Mouse (Mus musculus): ENCODE results near the gene Rasgef1a. TPM values are rescaled to one million over a fixed set of nuclear protein-coding genes. Genes with fewer than 3 reads are reported as not detected.

Gene Rasgef1a
- polyA plus RNA-seq, 1 experiment: 0.02 TPM

DNA sequence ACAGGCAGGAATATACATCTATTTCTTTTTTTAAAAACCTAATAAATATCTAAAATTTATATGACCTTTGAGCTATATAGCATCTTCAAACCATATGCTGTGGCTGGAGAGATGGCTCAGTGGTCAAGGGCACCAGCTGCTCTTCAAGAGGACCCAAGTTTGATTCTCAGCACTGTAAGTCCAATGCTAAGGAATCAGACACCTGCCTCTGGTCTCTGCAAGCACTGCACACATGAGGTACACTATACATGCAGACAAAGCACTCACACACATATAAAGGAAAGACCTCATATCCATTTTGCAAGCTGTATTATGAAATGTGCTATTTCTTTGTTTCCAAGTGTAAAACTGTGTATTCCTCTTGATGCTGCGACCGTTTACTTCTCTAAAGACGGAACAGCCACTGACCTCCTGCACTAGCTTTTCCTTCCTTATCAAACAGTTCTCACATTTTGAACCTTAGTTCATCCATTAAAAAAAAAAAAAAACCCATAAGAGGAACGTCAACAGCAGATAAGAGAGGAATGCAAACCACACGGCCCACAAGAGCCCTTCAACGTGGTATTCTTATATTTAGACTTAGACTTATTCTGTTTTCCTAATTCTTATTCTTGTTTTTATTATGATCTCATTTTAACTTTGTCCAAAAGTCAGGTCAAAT, 116.7 kb downstream of the Rasgef1a start:
- no peak overlapping the region for H3K4me3 ChIP-seq (ENCODE audit: control insufficient read depth, low read depth, low read length)
- no peaks in the 10 kb centered on the region for H3K4me1 ChIP-seq (ENCODE audit: control insufficient read depth, insufficient read depth, low read length)
- peaks cover 2% of the 10 kb centered on the region for H3K36me3 ChIP-seq (ENCODE audit: control insufficient read depth, insufficient read depth, low read length)
- H3K27ac ChIP-seq (ENCODE audit: control insufficient read depth, insufficient read depth, low read depth, low read length): no peak overlapping the region
- no peaks in the 10 kb centered on the region for H3K27me3 ChIP-seq (ENCODE audit: control insufficient read depth, insufficient read depth, low read length)
- TF ChIP-seq CTCF (IDR thresholded peaks at IDR 0.05; ENCODE audit: control insufficient read depth, insufficient read depth, insufficient replicate concordance, low read depth, low read length): no peak
- no peak for TF ChIP-seq POLR2A (IDR thresholded peaks at IDR 0.05; ENCODE audit: control insufficient read depth, low read depth, low read length)

DNA sequence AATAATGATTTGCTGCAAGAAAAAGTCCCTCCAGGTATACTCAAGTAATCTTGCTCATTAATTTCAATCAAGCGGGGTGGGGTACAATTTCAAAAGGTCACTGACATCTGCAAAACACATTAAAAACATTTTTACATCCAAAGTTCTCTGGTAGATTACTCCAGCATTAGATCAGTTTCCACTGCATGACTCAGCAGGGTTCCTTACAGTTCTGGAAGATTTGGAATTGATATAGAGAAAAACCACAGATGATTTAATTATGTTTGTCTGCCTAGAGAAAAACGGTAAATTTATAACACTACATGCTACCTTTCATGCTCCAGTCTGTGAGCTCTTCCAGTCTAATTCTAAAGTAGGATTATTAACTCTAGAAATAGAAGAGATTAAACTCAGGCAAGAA, 118.8 kb downstream of the Rasgef1a start:
- H3K4me3 ChIP-seq (ENCODE audit: control insufficient read depth, low read depth, low read length): no peak overlapping the region
- no peaks in the 10 kb centered on the region for H3K36me3 ChIP-seq (ENCODE audit: control insufficient read depth, insufficient read depth, low read length)
- no peaks in the 10 kb centered on the region for H3K27me3 ChIP-seq (ENCODE audit: control insufficient read depth, insufficient read depth, low read length)
- H3K4me1 ChIP-seq (ENCODE audit: control insufficient read depth, insufficient read depth, low read length): no peaks in the 10 kb centered on the region
- no peak overlapping the region for H3K27ac ChIP-seq (ENCODE audit: control insufficient read depth, insufficient read depth, low read depth, low read length)
- TF ChIP-seq POLR2A (IDR thresholded peaks at IDR 0.05; ENCODE audit: control insufficient read depth, low read depth, low read length) (no peak), CTCF (IDR thresholded peaks at IDR 0.05; ENCODE audit: control insufficient read depth, insufficient read depth, insufficient replicate concordance, low read depth, low read length) (no peak)

DNA sequence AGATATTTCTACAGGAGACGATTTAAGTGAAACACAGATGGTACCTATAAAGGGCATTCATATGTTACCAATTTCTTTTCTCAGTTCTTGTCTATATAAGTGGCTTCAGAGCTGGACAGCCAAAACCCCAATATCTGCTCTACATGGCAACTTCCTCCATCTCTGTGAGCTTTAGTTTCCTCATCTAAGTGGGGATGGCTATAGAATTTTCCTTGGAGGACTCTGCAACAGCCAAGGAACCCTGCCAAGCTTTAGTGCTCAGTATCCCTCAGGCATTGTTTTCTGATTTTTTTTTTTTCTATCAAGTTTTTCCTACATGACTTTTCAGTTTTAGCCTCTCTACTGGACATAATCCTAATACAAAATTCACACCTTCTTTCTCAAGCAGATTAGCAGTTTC, 123.2 kb downstream of the Rasgef1a start:
- H3K4me1 ChIP-seq (ENCODE audit: control insufficient read depth, insufficient read depth, low read length): peaks cover 3% of the 10 kb centered on the region
- TF ChIP-seq CTCF (IDR thresholded peaks at IDR 0.05; ENCODE audit: control insufficient read depth, insufficient read depth, insufficient replicate concordance, low read depth, low read length) (no peak), POLR2A (IDR thresholded peaks at IDR 0.05; ENCODE audit: control insufficient read depth, low read depth, low read length) (no peak)
- H3K27ac ChIP-seq (ENCODE audit: control insufficient read depth, insufficient read depth, low read depth, low read length): no peak overlapping the region
- H3K4me3 ChIP-seq (ENCODE audit: control insufficient read depth, low read depth, low read length): no peak overlapping the region
- no peaks in the 10 kb centered on the region for H3K27me3 ChIP-seq (ENCODE audit: control insufficient read depth, insufficient read depth, low read length)
- no peaks in the 10 kb centered on the region for H3K36me3 ChIP-seq (ENCODE audit: control insufficient read depth, insufficient read depth, low read length)

DNA sequence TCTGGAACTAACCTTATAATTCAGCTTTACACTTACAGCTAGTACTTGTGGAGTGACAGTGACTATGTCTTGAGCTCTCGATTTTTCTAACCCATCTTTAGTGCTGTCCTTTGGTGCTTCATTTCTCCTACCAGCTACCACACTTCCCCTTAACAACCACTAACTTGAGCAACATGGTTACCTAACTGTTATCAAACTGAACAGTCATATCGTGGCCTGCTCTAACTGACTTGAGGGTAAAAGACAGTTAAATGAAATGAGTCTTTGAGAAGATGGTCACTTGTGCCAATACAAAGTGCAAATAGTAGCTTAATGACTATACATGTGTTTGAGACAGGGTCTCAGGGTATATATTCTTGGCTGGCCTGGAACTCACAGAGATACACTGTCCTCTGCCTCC, 125.9 kb downstream of the Rasgef1a start:
- Histone ChIP-seq H3K27me3 (ENCODE audit: control insufficient read depth, insufficient read depth, low read length) (no peaks in the 10 kb centered on the region), H3K27ac (ENCODE audit: control insufficient read depth, insufficient read depth, low read depth, low read length) (no peak overlapping the region), H3K36me3 (ENCODE audit: control insufficient read depth, insufficient read depth, low read length) (no peaks in the 10 kb centered on the region), H3K4me3 (ENCODE audit: control insufficient read depth, low read depth, low read length) (no peak overlapping the region), H3K4me1 (ENCODE audit: control insufficient read depth, insufficient read depth, low read length) (peaks cover 3% of the 10 kb centered on the region)
- TF ChIP-seq POLR2A (IDR thresholded peaks at IDR 0.05; ENCODE audit: control insufficient read depth, low read depth, low read length) (no peak), CTCF (IDR thresholded peaks at IDR 0.05; ENCODE audit: control insufficient read depth, insufficient read depth, insufficient replicate concordance, low read depth, low read length) (no peak)

DNA sequence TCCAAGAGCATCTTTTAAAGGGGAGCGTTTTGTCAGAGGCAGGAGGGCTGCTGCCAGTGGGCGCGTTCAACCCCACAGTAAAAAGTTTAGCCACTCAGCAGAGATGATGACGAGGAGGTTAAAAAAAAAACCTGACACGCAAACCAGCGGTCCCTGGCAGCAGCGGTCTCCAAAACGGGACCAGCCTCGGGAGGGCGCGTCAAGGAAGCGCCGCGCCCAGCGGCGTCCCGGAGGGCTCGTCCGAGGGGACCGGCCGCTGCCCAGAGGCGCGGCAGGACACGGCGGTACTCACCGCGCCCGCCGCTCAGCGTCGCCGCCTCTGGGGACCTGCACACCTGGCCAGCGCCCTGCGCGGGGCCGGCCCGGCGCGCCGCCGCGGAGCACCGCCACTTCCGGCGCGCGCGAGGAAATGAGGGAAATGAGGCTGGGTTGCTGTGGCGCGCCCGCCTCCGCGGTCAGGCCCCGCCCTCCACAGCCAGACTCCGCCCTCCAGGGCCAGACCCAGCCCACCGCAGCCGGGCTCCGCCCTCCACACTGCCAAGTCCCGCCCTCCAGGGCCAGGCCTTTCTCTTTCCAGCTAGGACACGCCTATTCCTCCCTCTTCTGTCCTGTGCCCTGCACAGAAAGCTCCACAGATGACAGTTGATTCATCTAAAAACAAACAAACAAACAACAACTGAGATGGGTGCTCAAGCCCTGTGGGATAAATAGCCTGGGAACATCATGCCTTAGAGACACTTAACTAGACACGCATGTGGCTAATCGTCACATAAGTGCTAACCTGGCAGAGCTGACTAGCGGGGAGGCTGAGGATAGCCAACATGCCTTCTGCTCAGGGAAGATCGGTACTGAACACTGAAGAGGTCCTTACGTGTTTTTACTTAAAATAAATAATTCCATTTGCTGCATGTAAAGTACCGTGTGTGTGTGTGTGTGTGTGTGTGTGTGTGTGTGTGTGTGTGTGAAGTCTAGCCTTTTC, 127.8 kb downstream of the Rasgef1a start, which contains the start of gene Csgalnact2:
Gene Csgalnact2, minus strand, starts transcription at position 410 of the 979 bp plus-strand sequence.
- Histone ChIP-seq H3K4me1 (ENCODE audit: control insufficient read depth, insufficient read depth, low read length) (peaks cover 3% of the 10 kb centered on the region), H3K27ac (ENCODE audit: control insufficient read depth, insufficient read depth, low read depth, low read length) (peak within 1 kb of the TSS; percentile 68), H3K4me3 (ENCODE audit: control insufficient read depth, low read depth, low read length) (peak within 1 kb of the TSS; percentile 96), H3K36me3 (ENCODE audit: control insufficient read depth, insufficient read depth, low read length) (no peaks in the 10 kb centered on the region), H3K27me3 (ENCODE audit: control insufficient read depth, insufficient read depth, low read length) (no peaks in the 10 kb centered on the region)
- TF ChIP-seq CTCF (IDR thresholded peaks at IDR 0.05; ENCODE audit: control insufficient read depth, insufficient read depth, insufficient replicate concordance, low read depth, low read length): no peak
- peak; percentile 84 for TF ChIP-seq POLR2A (IDR thresholded peaks at IDR 0.05; ENCODE audit: control insufficient read depth, low read depth, low read length)

DNA sequence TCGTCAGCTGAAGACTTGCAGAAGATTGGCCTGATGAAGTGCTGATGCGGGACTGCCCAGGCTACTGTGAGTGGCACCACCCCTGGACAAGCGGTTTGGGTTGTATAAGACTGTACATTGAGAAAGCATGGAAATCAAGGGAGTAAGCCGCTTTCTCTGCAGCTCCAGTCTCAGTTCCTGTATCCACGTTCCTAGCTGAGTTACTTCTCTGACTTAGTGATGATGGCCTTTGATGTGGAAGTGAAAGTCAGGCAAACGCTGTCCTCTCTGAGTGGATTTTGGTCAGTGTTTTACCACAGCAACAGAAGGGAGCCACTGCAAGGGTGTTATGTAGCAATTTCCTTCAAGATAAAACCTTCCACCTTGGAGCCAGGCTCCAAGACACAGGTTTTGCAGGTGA, 129.7 kb downstream of the Rasgef1a start:
- no peak overlapping the region for H3K4me3 ChIP-seq (ENCODE audit: control insufficient read depth, low read depth, low read length)
- no peaks in the 10 kb centered on the region for H3K36me3 ChIP-seq (ENCODE audit: control insufficient read depth, insufficient read depth, low read length)
- H3K4me1 ChIP-seq (ENCODE audit: control insufficient read depth, insufficient read depth, low read length): peaks cover 3% of the 10 kb centered on the region
- H3K27ac ChIP-seq (ENCODE audit: control insufficient read depth, insufficient read depth, low read depth, low read length): no peak overlapping the region
- H3K27me3 ChIP-seq (ENCODE audit: control insufficient read depth, insufficient read depth, low read length): no peaks in the 10 kb centered on the region
- TF ChIP-seq CTCF (IDR thresholded peaks at IDR 0.05; ENCODE audit: control insufficient read depth, insufficient read depth, insufficient replicate concordance, low read depth, low read length): no peak
- no peak for TF ChIP-seq POLR2A (IDR thresholded peaks at IDR 0.05; ENCODE audit: control insufficient read depth, low read depth, low read length)

Other genes starting within 250 kb of the Rasgef1a start
- 6.0 and 8.6 TPM in 2 replicates for gene Zfp637, start 170.3 kb upstream of the Rasgef1a start, polyA plus RNA-seq (2012; rRNA removed)
- gene Zfp239, start 149.3 kb upstream of the Rasgef1a start, polyA plus RNA-seq (2012; rRNA removed): 4.6 TPM in 2 replicates
- 286 and 325 TPM in 2 replicates for gene Hnrnpf, start 111.1 kb upstream of the Rasgef1a start, polyA plus RNA-seq (2012; rRNA removed)
- 3.6 TPM in 1 of 2 replicates, not detected in the other for gene Fxyd4, start 73.7 kb upstream of the Rasgef1a start, polyA plus RNA-seq (2012; rRNA removed)
- 0.91 and 1.1 TPM in 2 replicates for gene Csgalnact2, start 127.7 kb downstream of the Rasgef1a start, polyA plus RNA-seq (2012; rRNA removed)
- gene Ret, start 186.3 kb downstream of the Rasgef1a start, polyA plus RNA-seq (2012; rRNA removed): 0.81 and 1.0 TPM in 2 replicates

Data from testis, adult 2 months (tissue).